Mouse (Mus musculus): ENCODE measurements around the gene Ctns.

GRCm38 (mm10) chr11:73236731-73237130 is 37.9 kb upstream of the Ctns start:
- no peak for TF ChIP-seq USF1 (IDR thresholded peaks at IDR 0.05; ENCODE audit: low read depth)
- TF ChIP-seq CTCF (IDR thresholded peaks at IDR 0.05; ENCODE audit: control insufficient read depth, insufficient read depth, insufficient read length) = no peak
- TF ChIP-seq MAX (IDR thresholded peaks at IDR 0.05) = no peak
- TF ChIP-seq CEBPB (IDR thresholded peaks at IDR 0.05; ENCODE audit: low read depth) = no peak
- no peak for TF ChIP-seq MYOG (IDR thresholded peaks at IDR 0.05; ENCODE audit: control insufficient read depth, extremely low read depth, insufficient read length)
- no peak for TF ChIP-seq MYOD1 (IDR thresholded peaks at IDR 0.05; ENCODE audit: control insufficient read depth, insufficient read length, low read depth)
